In the genomic region with DNA sequence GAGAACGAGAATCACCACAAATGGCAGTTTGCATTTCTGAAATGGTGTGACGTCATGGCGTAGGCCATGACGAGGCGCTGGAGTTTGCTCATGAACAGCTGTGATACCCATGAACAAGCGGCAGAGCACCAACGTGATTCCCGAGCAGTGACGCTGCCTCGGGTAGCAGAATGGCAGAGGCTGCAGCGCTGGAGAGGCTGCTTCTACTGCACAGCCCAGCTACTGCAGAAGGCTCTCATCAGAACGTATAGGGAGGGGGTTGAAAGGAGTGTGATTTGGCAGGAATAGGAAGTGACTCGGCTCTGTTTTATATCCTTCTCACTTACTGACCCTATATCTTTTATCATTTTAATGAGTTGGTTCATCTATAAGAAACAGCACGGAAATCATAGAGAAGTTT, we compare ENCODE assay signal across 14 mouse cellular contexts. TPM values are rescaled to one million over a fixed set of nuclear protein-coding genes. Genes with fewer than 3 reads are reported as not detected.
A peak's percentile ranks its signal among the peaks of the same experiment; 100 is the strongest.
DNase-seq lines count a peak whose midpoint lies in the region; ATAC-seq and TF ChIP-seq lines count a peak whose summit lies in the region.
"Had no signal": no experiment of that assay in that cellular context is flagged by ENCODE, and none has a peak within 500 bp of the region (broad histone marks: within the 10 kb centered on the region; RNA-seq: fewer than 3 reads in every experiment).

No protein-coding gene starts in this region.

- no peak overlapping the region for H3K4me2 ChIP-seq in lung, embryonic 14.5 days
- peak overlapping the region; percentile 48 for H3K4me2 ChIP-seq in heart, embryonic 16.5 days (ENCODE audit: low read depth, low read length)
- H3K4me2 ChIP-seq in stomach, postnatal 0 days (replicated peaks; ENCODE audit: low read depth): no peak overlapping the region
- H3K4me2 ChIP-seq: hindbrain, embryonic 12.5 days had no signal

- H3K9ac ChIP-seq in lung, embryonic 14.5 days: no peak overlapping the region
- peak overlapping the region; percentile 21 for H3K9ac ChIP-seq in heart, embryonic 16.5 days (ENCODE audit: low read length)
- H3K9ac ChIP-seq in stomach, postnatal 0 days (ENCODE audit: low read length): no peak overlapping the region
- H3K9ac ChIP-seq: hindbrain, embryonic 12.5 days had no signal

- DNase-seq in heart, embryonic 10.5 days (ENCODE audit: low spot score): no peak
- no peak for DNase-seq in heart, postnatal 10 days
- DNase-seq in lung, embryonic 14.5 days: no peak
- no peak for DNase-seq in lung, adult 2 months
- DNase-seq in stomach, postnatal 0 days (ENCODE audit: low spot score): no peak
- no peak for DNase-seq in retina, postnatal 1 day
- DNase-seq: embryo, embryonic 11 days; kidney, postnatal 25 days; liver had no signal

- TF ChIP-seq POLR2A in lung, adult 2 months (IDR thresholded peaks at IDR 0.05; ENCODE audit: borderline replicate concordance, extremely low read depth, low read depth, low read length): no peak

- intact Hi-C loops in heart, postnatal 10 days (cut with DNase I): loop anchor here (2.0 kb wide), 1 partner anchor 24 kb away; a partner anchor contains a TSS

- no peaks in the 10 kb centered on the region for H3K9me3 ChIP-seq in heart, embryonic 10.5 days
- no peaks in the 10 kb centered on the region for H3K9me3 ChIP-seq in lung, embryonic 14.5 days (ENCODE audit: low read depth, low read length)
- H3K9me3 ChIP-seq in heart, embryonic 16.5 days (replicated peaks; ENCODE audit: control insufficient read depth, low read length): no peaks in the 10 kb centered on the region
- no peaks in the 10 kb centered on the region for H3K9me3 ChIP-seq in stomach, postnatal 0 days (ENCODE audit: control insufficient read depth, low read length)
- H3K9me3 ChIP-seq: hindbrain, embryonic 12.5 days had no signal

- H3K4me3 ChIP-seq in heart, embryonic 10.5 days: no peak overlapping the region
- no peak overlapping the region for H3K4me3 ChIP-seq in lung, embryonic 14.5 days (ENCODE audit: low read depth, low read length)
- H3K4me3 ChIP-seq in lung, adult 2 months (replicated peaks; ENCODE audit: extremely low read depth, low read depth, low read length): no peak overlapping the region
- peak overlapping the region; percentile 2; the same call in 1 of the 2 replicates for H3K4me3 ChIP-seq in heart, embryonic 16.5 days (ENCODE audit: low read length)
- H3K4me3 ChIP-seq in stomach, postnatal 0 days (ENCODE audit: low read depth, low read length): no peak overlapping the region
- H3K4me3 ChIP-seq: hindbrain, embryonic 12.5 days had no signal

- ATAC-seq in lung, embryonic 14.5 days (ENCODE audit: insufficient read depth): peak; percentile 65; the same call in 1 of the 2 replicates
- peak; percentile 51 for ATAC-seq in heart, embryonic 16.5 days (replicated peaks; ENCODE audit: extremely low read depth, insufficient read depth, low FRiP score)
- no peak for ATAC-seq in stomach, postnatal 0 days (ENCODE audit: low FRiP score, low TSS enrichment)
- no peak for ATAC-seq in erythroblast, adult 5-6 weeks (replicated peaks; ENCODE audit: low FRiP score, poor library complexity, severe bottlenecking)

- no peak for TF ChIP-seq EP300 in stomach, postnatal 0 days (optimal IDR thresholded peaks at IDR 0.05)

- no peaks in the 10 kb centered on the region for H3K36me3 ChIP-seq in heart, embryonic 10.5 days
- H3K36me3 ChIP-seq in lung, embryonic 14.5 days (ENCODE audit: insufficient read depth): no peaks in the 10 kb centered on the region
- H3K36me3 ChIP-seq in heart, embryonic 16.5 days (ENCODE audit: control insufficient read depth, insufficient read depth): no peaks in the 10 kb centered on the region
- no peaks in the 10 kb centered on the region for H3K36me3 ChIP-seq in stomach, postnatal 0 days (ENCODE audit: control insufficient read depth, insufficient read depth, low read length)
- H3K36me3 ChIP-seq: hindbrain, embryonic 12.5 days had no signal

- H3K4me1 ChIP-seq in heart, embryonic 10.5 days: peaks cover 13% of the 10 kb centered on the region
- no peaks in the 10 kb centered on the region for H3K4me1 ChIP-seq in lung, embryonic 14.5 days (ENCODE audit: insufficient read depth)
- no peaks in the 10 kb centered on the region for H3K4me1 ChIP-seq in lung, adult 2 months (ENCODE audit: control insufficient read depth, insufficient read depth, low read length)
- H3K4me1 ChIP-seq in heart, embryonic 16.5 days (ENCODE audit: control insufficient read depth, insufficient read depth, low read length): peaks cover 33% of the 10 kb centered on the region
- no peaks in the 10 kb centered on the region for H3K4me1 ChIP-seq in stomach, postnatal 0 days (replicated peaks; ENCODE audit: control insufficient read depth, insufficient read depth)
- H3K4me1 ChIP-seq: hindbrain, embryonic 12.5 days had no signal

- no peaks in the 10 kb centered on the region for H3K27me3 ChIP-seq in heart, embryonic 10.5 days (ENCODE audit: insufficient read depth, poor library complexity, severe bottlenecking)
- no peaks in the 10 kb centered on the region for H3K27me3 ChIP-seq in lung, embryonic 14.5 days (ENCODE audit: insufficient read depth, low read length)
- no peaks in the 10 kb centered on the region for H3K27me3 ChIP-seq in heart, embryonic 16.5 days (ENCODE audit: control insufficient read depth, insufficient read depth, low read length)
- no peaks in the 10 kb centered on the region for H3K27me3 ChIP-seq in stomach, postnatal 0 days (ENCODE audit: control insufficient read depth, insufficient read depth, low read length)
- H3K27me3 ChIP-seq: hindbrain, embryonic 12.5 days had no signal

- 64% methylated on average over 14 of the region's 14 CpGs for WGBS in heart, embryonic 10.5 days
- WGBS in lung, embryonic 14.5 days: 62% methylated on average over 14 of the region's 14 CpGs
- WGBS in lung, adult 2 months: 61% methylated on average over 14 of the region's 14 CpGs
- WGBS in heart, embryonic 16.5 days: 41% methylated on average over 14 of the region's 14 CpGs
- 78% methylated on average over 14 of the region's 14 CpGs for WGBS in stomach, postnatal 0 days

- H3K27ac ChIP-seq in heart, embryonic 10.5 days: peak overlapping the region; percentile 8; the same call in 1 of the 2 replicates
- H3K27ac ChIP-seq in lung, embryonic 14.5 days (ENCODE audit: low read depth): no peak overlapping the region
- H3K27ac ChIP-seq in heart, embryonic 16.5 days (ENCODE audit: low read length): peak overlapping the region; percentile 87
- peak overlapping the region; percentile 56 for H3K27ac ChIP-seq in stomach, postnatal 0 days (replicated peaks)
- H3K27ac ChIP-seq: hindbrain, embryonic 12.5 days had no signal

- no peak for TF ChIP-seq CTCF in lung, embryonic 14.5 days (IDR thresholded peaks at IDR 0.05; ENCODE audit: low read depth)
- TF ChIP-seq CTCF in lung, adult 2 months (IDR thresholded peaks at IDR 0.05; ENCODE audit: insufficient read depth, low read length): no peak
- no peak for TF ChIP-seq CTCF in stomach, postnatal 0 days (IDR thresholded peaks at IDR 0.05; ENCODE audit: low read depth)

RNA-seq across cellular contexts. Expression of a gene that starts 24.4 kb away (rescaled TPM):
- 12.7 and 13.7 TPM in 2 replicates for polyA plus RNA-seq in heart, embryonic 10.5 days (2016; fragmentation: Nextera tagmentation; extraction: Ambion mirVana)
- 1 to 10 TPM; 3.2 to 4.3 TPM for total RNA-seq in heart, postnatal 10 days (2021)
- 13.8 and 14.2 TPM in 2 replicates for polyA plus RNA-seq in lung, embryonic 14.5 days (2014; fragmentation: Nextera tagmentation; extraction: Ambion mirVana)
- polyA plus RNA-seq in lung, adult 2 months (2012; rRNA removed): 0.74 and 1.6 TPM in 2 replicates
- 5.2 and 7.0 TPM in 2 replicates for polyA plus RNA-seq in heart, embryonic 16.5 days (2015; fragmentation: Nextera tagmentation; extraction: Ambion mirVana)
- polyA plus RNA-seq in stomach, postnatal 0 days (2015; fragmentation: Nextera tagmentation; extraction: Ambion mirVana): 4.5 and 5.3 TPM in 2 replicates
- total RNA-seq in erythroblast, adult 5-6 weeks (2015; ENCODE audit: low replicate concordance): 0.77 and 3.3 TPM in 2 replicates
- 3.8 and 12.3 TPM in 2 replicates for total RNA-seq in erythroblast, adult 5-6 weeks (2017; ENCODE audit: low replicate concordance)

RNA-seq across cellular contexts. Expression of a gene that starts 25.9 kb away (rescaled TPM):
- polyA plus RNA-seq in heart, embryonic 10.5 days (2016; fragmentation: Nextera tagmentation; extraction: Ambion mirVana): 9.0 and 19.0 TPM in 2 replicates
- total RNA-seq in heart, postnatal 10 days (2021): 1 to 10 TPM; 8.4 to 9.0 TPM
- polyA plus RNA-seq in lung, embryonic 14.5 days (2014; fragmentation: Nextera tagmentation; extraction: Ambion mirVana): 6.8 and 6.9 TPM in 2 replicates
- polyA plus RNA-seq in lung, adult 2 months (2012; rRNA removed): 0.70 and 0.91 TPM in 2 replicates
- 6.5 and 7.9 TPM in 2 replicates for polyA plus RNA-seq in heart, embryonic 16.5 days (2015; fragmentation: Nextera tagmentation; extraction: Ambion mirVana)
- polyA plus RNA-seq in stomach, postnatal 0 days (2015; fragmentation: Nextera tagmentation; extraction: Ambion mirVana): 14.1 TPM in 2 replicates
- total RNA-seq in erythroblast, adult 5-6 weeks (2015; ENCODE audit: low replicate concordance): 0.77 and 1.3 TPM in 2 replicates
- 0.51 and 1.4 TPM in 2 replicates for total RNA-seq in erythroblast, adult 5-6 weeks (2017; ENCODE audit: low replicate concordance)

RNA-seq across cellular contexts. Expression of a gene that starts 51.6 kb away (rescaled TPM):
- 0.20 TPM in 1 of 2 replicates, not detected in the other for polyA plus RNA-seq in heart, embryonic 10.5 days (2016; fragmentation: Nextera tagmentation; extraction: Ambion mirVana)
- total RNA-seq in heart, postnatal 10 days (2021): under 1 TPM; 0.67 to 0.72 TPM
- polyA plus RNA-seq in lung, embryonic 14.5 days (2014; fragmentation: Nextera tagmentation; extraction: Ambion mirVana): 0.19 TPM in 1 of 2 replicates, not detected in the other
- polyA plus RNA-seq in lung, adult 2 months (2012; rRNA removed): 0.15 and 0.18 TPM in 2 replicates
- polyA plus RNA-seq in heart, embryonic 16.5 days (2015; fragmentation: Nextera tagmentation; extraction: Ambion mirVana): 0.36 and 0.45 TPM in 2 replicates
- 0.06 TPM in 1 of 2 replicates, not detected in the other for polyA plus RNA-seq in stomach, postnatal 0 days (2015; fragmentation: Nextera tagmentation; extraction: Ambion mirVana)
- not detected in 2 replicates for total RNA-seq in erythroblast, adult 5-6 weeks (2015; ENCODE audit: low replicate concordance)
- total RNA-seq in erythroblast, adult 5-6 weeks (2017; ENCODE audit: low replicate concordance): not detected in 2 replicates
- total RNA-seq: adrenal gland, adult 18-20 months had no signal
- polyA plus RNA-seq: hindbrain, embryonic 12.5 days had no signal

RNA-seq across cellular contexts. Expression of a gene that starts 54.0 kb away (rescaled TPM):
- polyA plus RNA-seq in heart, embryonic 10.5 days (2016; fragmentation: Nextera tagmentation; extraction: Ambion mirVana): 3.2 and 6.8 TPM in 2 replicates
- total RNA-seq in heart, postnatal 10 days (2021): 10 to 100 TPM; 51.3 to 77.4 TPM
- 0.21 and 0.31 TPM in 2 replicates for polyA plus RNA-seq in lung, embryonic 14.5 days (2014; fragmentation: Nextera tagmentation; extraction: Ambion mirVana)
- 0.15 and 2.3 TPM in 2 replicates for polyA plus RNA-seq in lung, adult 2 months (2012; rRNA removed)
- 18.7 and 19.1 TPM in 2 replicates for polyA plus RNA-seq in heart, embryonic 16.5 days (2015; fragmentation: Nextera tagmentation; extraction: Ambion mirVana)
- 0.04 and 0.07 TPM in 2 replicates for polyA plus RNA-seq in stomach, postnatal 0 days (2015; fragmentation: Nextera tagmentation; extraction: Ambion mirVana)
- total RNA-seq in erythroblast, adult 5-6 weeks (2015; ENCODE audit: low replicate concordance): not detected in 2 replicates
- total RNA-seq in erythroblast, adult 5-6 weeks (2017; ENCODE audit: low replicate concordance): not detected in 2 replicates
- total RNA-seq: monocyte, adult 5-6 weeks had no signal

Comparison
In these comparisons a context has a peak if more than half of its experiments do, and no peak if none do; other contexts are left out.
1. ATAC-seq: peak in lung, embryonic 14.5 days (single experiment) and heart, embryonic 16.5 days (single experiment); none in stomach, postnatal 0 days (single experiment) and erythroblast, adult 5-6 weeks (single experiment).